Mouse (Mus musculus) mature B cell (primary cell): Measurements from ENCODE around the gene Cecr2.
"Not testable (repeated sequence)": the region's sequence is repeated elsewhere in the genome, so short reads cannot be mapped to it uniquely, and the experiment has no call there.

Experiments
- in situ Hi-C: fragments of 300-500 bp; cut with MboI; formaldehyde crosslinking; loops from 2 replicates; pipeline ENCODE4 v1.14.3; 2019

The Cecr2 gene

GRCm38 (mm10) chr6:120773149-120773628, 107.0 kb downstream of the Cecr2 start, which contains the start of gene Slc25a18:
TSS of gene Slc25a18 (plus strand) at chr6:120773578.
- in situ Hi-C loops: no loop called here

- in situ Hi-C loops: no loop called here
Observed at GRCm38 (mm10) chr6:120773763-120774162, 107.6 kb downstream of the Cecr2 start.

- in situ Hi-C loops: no loop called here
Observed at GRCm38 (mm10) chr6:120776286-120776685, 110.1 kb downstream of the Cecr2 start.

- in situ Hi-C loops: no loop called here
Observed at GRCm38 (mm10) chr6:120777533-120777932, 111.4 kb downstream of the Cecr2 start.

GRCm38 (mm10) chr6:120778226-120778625, 112.1 kb downstream of the Cecr2 start:
- in situ Hi-C loops: no loop called here

GRCm38 (mm10) chr6:120782948-120783347, 116.8 kb downstream of the Cecr2 start:
- in situ Hi-C loops: no loop called here

GRCm38 (mm10) chr6:120784351-120784750, 118.2 kb downstream of the Cecr2 start:
- in situ Hi-C loops: no loop called here

GRCm38 (mm10) chr6:120788068-120788607, 122.0 kb downstream of the Cecr2 start:
- in situ Hi-C loops: no loop called here

- in situ Hi-C loops: no loop called here
Observed at GRCm38 (mm10) chr6:120788904-120789303, 122.7 kb downstream of the Cecr2 start.

GRCm38 (mm10) chr6:120790153-120790552, 124.0 kb downstream of the Cecr2 start:
- in situ Hi-C loops: no loop called here

- in situ Hi-C loops: no loop called here
Observed at GRCm38 (mm10) chr6:120790717-120791116, 124.5 kb downstream of the Cecr2 start.

GRCm38 (mm10) chr6:120792947-120793346, 126.8 kb downstream of the Cecr2 start:
- in situ Hi-C loops: no loop called here

GRCm38 (mm10) chr6:120795422-120796086, 129.4 kb downstream of the Cecr2 start:
- in situ Hi-C loops: no loop called here

GRCm38 (mm10) chr6:120796111-120796510, 129.9 kb downstream of the Cecr2 start:
- in situ Hi-C loops: no loop called here

- in situ Hi-C loops: no loop called here
Observed at GRCm38 (mm10) chr6:120798019-120798418, 131.8 kb downstream of the Cecr2 start.

- in situ Hi-C loops: no loop called here
Observed at GRCm38 (mm10) chr6:120798905-120799304, 132.7 kb downstream of the Cecr2 start.

- in situ Hi-C loops: no loop called here
Observed at GRCm38 (mm10) chr6:120799581-120800041, 133.4 kb downstream of the Cecr2 start.

GRCm38 (mm10) chr6:120806999-120807737, 141.0 kb downstream of the Cecr2 start:
- in situ Hi-C loops: no loop called here

GRCm38 (mm10) chr6:120807738-120808081, 141.5 kb downstream of the Cecr2 start:
- in situ Hi-C loops: no loop called here

- in situ Hi-C loops: not testable (repeated sequence)
Observed at GRCm38 (mm10) chr6:120811999-120812398, 145.8 kb downstream of the Cecr2 start.

- in situ Hi-C loops: no loop called here
Observed at GRCm38 (mm10) chr6:120819294-120819693, 153.1 kb downstream of the Cecr2 start.

- in situ Hi-C loops: no loop called here
Observed at GRCm38 (mm10) chr6:120820144-120820543, 154.0 kb downstream of the Cecr2 start.
